Mouse (Mus musculus): ENCODE results near the gene Tsen2. TPM values are rescaled to one million over a fixed set of nuclear protein-coding genes. Genes with fewer than 3 reads are reported as not detected.

The Tsen2 gene
- polyA plus RNA-seq (2015; fragmentation: Nextera tagmentation; extraction: Ambion mirVana) = 34.2 and 36.5 TPM in 2 replicates

DNA sequence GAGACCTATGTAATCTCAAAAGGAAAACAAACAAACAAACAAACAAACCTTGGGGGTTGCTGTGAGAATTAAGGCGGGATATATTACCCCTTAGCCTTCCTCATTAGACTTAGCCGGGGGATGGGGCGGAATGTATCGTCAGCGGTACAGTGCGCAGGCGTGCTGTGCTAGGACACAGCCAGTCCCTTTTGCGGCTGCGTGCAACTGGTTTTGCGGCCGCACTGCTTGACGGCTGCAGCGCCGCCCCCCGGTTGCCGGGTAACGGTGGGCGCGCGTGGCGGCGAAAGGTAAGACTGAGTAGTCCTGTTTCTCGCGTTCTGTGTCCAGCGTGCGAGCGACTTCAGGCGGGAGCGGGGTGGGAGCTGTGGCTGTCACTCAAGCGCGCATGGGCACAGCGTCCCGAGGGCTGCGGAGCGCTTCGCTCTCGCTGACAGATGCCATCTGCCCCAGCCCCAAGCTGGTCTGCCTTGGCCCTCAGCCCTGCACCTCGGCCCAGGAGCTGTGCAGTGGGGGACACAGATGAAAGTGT lies at the start of gene Tsen2:
TSS of gene Tsen2 (plus strand) at position 223 of the 529 bp plus-strand sequence.
- peak within 1 kb of the TSS; percentile 81 for H3K27ac ChIP-seq (ENCODE audit: low read length)
- peak within 1 kb of the TSS; percentile 44 for H3K4me3 ChIP-seq (ENCODE audit: low read depth, low read length)
- peaks cover 5% of the 10 kb centered on the region for H3K4me1 ChIP-seq (ENCODE audit: control insufficient read depth, insufficient read depth, low read length)
- peak within 1 kb of the TSS; percentile 69 for H3K9ac ChIP-seq (ENCODE audit: low read depth, low read length)
- peak within 1 kb of the TSS; percentile 64 for H3K4me2 ChIP-seq (ENCODE audit: low read length)
- under 1% methylated on average over 33 of the region's 38 CpGs for WGBS
- no peaks in the 10 kb centered on the region for H3K9me3 ChIP-seq (replicated peaks; ENCODE audit: control insufficient read depth, low read length, poor library complexity, severe bottlenecking)
- ATAC-seq = peak; percentile 95
- peaks cover under 1% of the 10 kb centered on the region; the same call in 1 of the 2 replicates for H3K36me3 ChIP-seq (ENCODE audit: control insufficient read depth, insufficient read depth, low read length)
- no peaks in the 10 kb centered on the region for H3K27me3 ChIP-seq (ENCODE audit: control insufficient read depth, insufficient read depth, low read depth, low read length)

- Histone ChIP-seq H3K27ac (ENCODE audit: low read length) (no peak overlapping the region), H3K9ac (ENCODE audit: low read depth, low read length) (no peak overlapping the region), H3K4me3 (ENCODE audit: low read depth, low read length) (no peak overlapping the region), H3K4me2 (ENCODE audit: low read length) (no peak overlapping the region), H3K4me1 (ENCODE audit: control insufficient read depth, insufficient read depth, low read length) (no peaks in the 10 kb centered on the region), H3K36me3 (ENCODE audit: control insufficient read depth, insufficient read depth, low read length) (no peaks in the 10 kb centered on the region), H3K9me3 (replicated peaks; ENCODE audit: control insufficient read depth, low read length, poor library complexity, severe bottlenecking) (no peaks in the 10 kb centered on the region), H3K27me3 (ENCODE audit: control insufficient read depth, insufficient read depth, low read depth, low read length) (no peaks in the 10 kb centered on the region)
- no peak for ATAC-seq
- WGBS = 64% methylated on average over 14 of the region's 14 CpGs
These were observed 44.9 kb upstream of the Tsen2 start for GRCm38 (mm10) chr6:115499540-115499939.

GRCm38 (mm10) chr6:115500234-115500633 lies 44.2 kb upstream of the Tsen2 start:
- 82% methylated on average over 10 of the region's 10 CpGs for WGBS
- no peaks in the 10 kb centered on the region for H3K36me3 ChIP-seq (ENCODE audit: control insufficient read depth, insufficient read depth, low read length)

DNA sequence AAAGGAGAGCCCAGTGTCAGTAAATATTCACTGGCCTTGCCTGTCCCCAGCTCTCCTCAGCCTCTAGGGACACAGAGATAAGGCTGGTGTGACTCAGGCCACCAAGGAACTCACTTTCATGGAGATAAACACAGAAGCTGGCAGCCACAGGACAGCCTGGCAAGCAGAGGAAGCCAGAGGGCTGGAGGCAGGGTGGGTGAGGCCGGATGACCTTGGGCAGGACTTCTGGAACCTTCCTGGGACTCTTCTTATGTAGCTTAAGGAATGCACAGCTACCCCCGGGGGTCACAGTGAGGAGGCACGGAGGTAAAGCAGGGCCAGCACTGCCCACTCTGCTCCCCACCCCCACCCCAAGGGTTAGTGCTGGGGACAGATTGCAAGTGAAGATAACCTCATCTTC lies 43.3 kb upstream of the Tsen2 start:
- WGBS = 78% methylated on average over 3 of the region's 3 CpGs
- no peak for ATAC-seq
- H3K27ac ChIP-seq (ENCODE audit: low read length) = no peak overlapping the region
- H3K9me3 ChIP-seq (replicated peaks; ENCODE audit: control insufficient read depth, low read length, poor library complexity, severe bottlenecking) = no peaks in the 10 kb centered on the region
- no peaks in the 10 kb centered on the region for H3K27me3 ChIP-seq (ENCODE audit: control insufficient read depth, insufficient read depth, low read depth, low read length)
- no peak overlapping the region for H3K4me3 ChIP-seq (ENCODE audit: low read depth, low read length)
- no peak overlapping the region for H3K9ac ChIP-seq (ENCODE audit: low read depth, low read length)
- H3K4me2 ChIP-seq (ENCODE audit: low read length) = no peak overlapping the region
- H3K4me1 ChIP-seq (ENCODE audit: control insufficient read depth, insufficient read depth, low read length) = no peaks in the 10 kb centered on the region
- H3K36me3 ChIP-seq (ENCODE audit: control insufficient read depth, insufficient read depth, low read length) = no peaks in the 10 kb centered on the region

More at GRCm38 (mm10) chr6:115500234-115500633, 44.2 kb upstream of the Tsen2 start:
- Histone ChIP-seq H3K9ac (ENCODE audit: low read depth, low read length) (no peak overlapping the region), H3K9me3 (replicated peaks; ENCODE audit: control insufficient read depth, low read length, poor library complexity, severe bottlenecking) (no peaks in the 10 kb centered on the region), H3K27me3 (ENCODE audit: control insufficient read depth, insufficient read depth, low read depth, low read length) (no peaks in the 10 kb centered on the region), H3K4me3 (ENCODE audit: low read depth, low read length) (no peak overlapping the region), H3K4me1 (ENCODE audit: control insufficient read depth, insufficient read depth, low read length) (no peaks in the 10 kb centered on the region), H3K4me2 (ENCODE audit: low read length) (no peak overlapping the region), H3K27ac (ENCODE audit: low read length) (no peak overlapping the region)
- ATAC-seq = no peak

GRCm38 (mm10) chr6:115503038-115503437 lies 41.4 kb upstream of the Tsen2 start:
- H3K9me3 ChIP-seq (replicated peaks; ENCODE audit: control insufficient read depth, low read length, poor library complexity, severe bottlenecking) = no peaks in the 10 kb centered on the region
- 96% methylated on average over 4 of the region's 4 CpGs for WGBS
- no peak overlapping the region for H3K4me3 ChIP-seq (ENCODE audit: low read depth, low read length)
- H3K9ac ChIP-seq (ENCODE audit: low read depth, low read length) = no peak overlapping the region
- H3K4me2 ChIP-seq (ENCODE audit: low read length) = no peak overlapping the region
- no peaks in the 10 kb centered on the region for H3K27me3 ChIP-seq (ENCODE audit: control insufficient read depth, insufficient read depth, low read depth, low read length)
- H3K4me1 ChIP-seq (ENCODE audit: control insufficient read depth, insufficient read depth, low read length) = no peaks in the 10 kb centered on the region
- no peaks in the 10 kb centered on the region for H3K36me3 ChIP-seq (ENCODE audit: control insufficient read depth, insufficient read depth, low read length)
- no peak overlapping the region for H3K27ac ChIP-seq (ENCODE audit: low read length)
- no peak for ATAC-seq

GRCm38 (mm10) chr6:115503549-115504159 lies 40.8 kb upstream of the Tsen2 start:
- no peaks in the 10 kb centered on the region for H3K27me3 ChIP-seq (ENCODE audit: control insufficient read depth, insufficient read depth, low read depth, low read length)
- no peak overlapping the region for H3K4me2 ChIP-seq (ENCODE audit: low read length)
- H3K36me3 ChIP-seq (ENCODE audit: control insufficient read depth, insufficient read depth, low read length) = no peaks in the 10 kb centered on the region
- WGBS = 90% methylated on average over 10 of the region's 10 CpGs
- no peaks in the 10 kb centered on the region for H3K4me1 ChIP-seq (ENCODE audit: control insufficient read depth, insufficient read depth, low read length)
- no peak overlapping the region for H3K27ac ChIP-seq (ENCODE audit: low read length)
- no peak overlapping the region for H3K4me3 ChIP-seq (ENCODE audit: low read depth, low read length)
- H3K9me3 ChIP-seq (replicated peaks; ENCODE audit: control insufficient read depth, low read length, poor library complexity, severe bottlenecking) = no peaks in the 10 kb centered on the region
- ATAC-seq = no peak
- no peak overlapping the region for H3K9ac ChIP-seq (ENCODE audit: low read depth, low read length)

DNA sequence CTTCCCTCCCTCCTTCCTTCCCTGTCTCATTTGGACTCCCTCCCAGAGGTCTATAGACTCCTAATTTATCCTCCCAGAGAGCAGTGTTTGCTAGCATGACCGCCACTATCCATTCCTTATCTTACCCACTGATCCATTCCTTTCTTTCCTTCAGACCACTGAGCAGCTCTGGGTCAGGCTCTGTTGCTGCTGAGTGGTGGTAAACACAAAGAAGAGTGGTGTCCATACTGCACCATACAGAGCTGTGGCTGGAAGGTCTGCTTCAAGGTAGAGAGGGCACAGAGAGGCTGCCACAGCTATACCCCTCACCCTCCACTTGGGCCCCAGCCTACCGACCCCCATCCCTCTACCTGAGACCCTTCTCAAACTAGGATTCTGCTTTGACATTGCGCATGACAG lies 40.3 kb upstream of the Tsen2 start:
- ATAC-seq = no peak
- 83% methylated on average over 3 of the region's 3 CpGs for WGBS
- H3K27ac ChIP-seq (ENCODE audit: low read length) = no peak overlapping the region
- H3K4me3 ChIP-seq (ENCODE audit: low read depth, low read length) = no peak overlapping the region
- no peak overlapping the region for H3K4me2 ChIP-seq (ENCODE audit: low read length)
- no peaks in the 10 kb centered on the region for H3K36me3 ChIP-seq (ENCODE audit: control insufficient read depth, insufficient read depth, low read length)
- no peaks in the 10 kb centered on the region for H3K27me3 ChIP-seq (ENCODE audit: control insufficient read depth, insufficient read depth, low read depth, low read length)
- H3K9ac ChIP-seq (ENCODE audit: low read depth, low read length) = no peak overlapping the region
- no peaks in the 10 kb centered on the region for H3K4me1 ChIP-seq (ENCODE audit: control insufficient read depth, insufficient read depth, low read length)
- H3K9me3 ChIP-seq (replicated peaks; ENCODE audit: control insufficient read depth, low read length, poor library complexity, severe bottlenecking) = no peaks in the 10 kb centered on the region

GRCm38 (mm10) chr6:115504915-115505314 lies 39.5 kb upstream of the Tsen2 start:
- Histone ChIP-seq H3K27me3 (ENCODE audit: control insufficient read depth, insufficient read depth, low read depth, low read length) (no peaks in the 10 kb centered on the region), H3K4me3 (ENCODE audit: low read depth, low read length) (no peak overlapping the region), H3K36me3 (ENCODE audit: control insufficient read depth, insufficient read depth, low read length) (no peaks in the 10 kb centered on the region), H3K4me2 (ENCODE audit: low read length) (no peak overlapping the region), H3K27ac (ENCODE audit: low read length) (no peak overlapping the region), H3K4me1 (ENCODE audit: control insufficient read depth, insufficient read depth, low read length) (no peaks in the 10 kb centered on the region), H3K9me3 (replicated peaks; ENCODE audit: control insufficient read depth, low read length, poor library complexity, severe bottlenecking) (no peaks in the 10 kb centered on the region), H3K9ac (ENCODE audit: low read depth, low read length) (no peak overlapping the region)
- no peak for ATAC-seq
- WGBS = 90% methylated on average over 5 of the region's 5 CpGs

GRCm38 (mm10) chr6:115506425-115506824 lies 38.0 kb upstream of the Tsen2 start:
- Histone ChIP-seq H3K27ac (ENCODE audit: low read length) (no peak overlapping the region), H3K27me3 (ENCODE audit: control insufficient read depth, insufficient read depth, low read depth, low read length) (no peaks in the 10 kb centered on the region), H3K9me3 (replicated peaks; ENCODE audit: control insufficient read depth, low read length, poor library complexity, severe bottlenecking) (no peaks in the 10 kb centered on the region), H3K9ac (ENCODE audit: low read depth, low read length) (no peak overlapping the region), H3K4me2 (ENCODE audit: low read length) (no peak overlapping the region), H3K4me3 (ENCODE audit: low read depth, low read length) (no peak overlapping the region), H3K4me1 (ENCODE audit: control insufficient read depth, insufficient read depth, low read length) (no peaks in the 10 kb centered on the region), H3K36me3 (ENCODE audit: control insufficient read depth, insufficient read depth, low read length) (no peaks in the 10 kb centered on the region)
- WGBS = 88% methylated on average over 1 of the region's 1 CpGs
- ATAC-seq = no peak

Measured in midbrain, embryonic 16.5 days (tissue).